Mouse (Mus musculus) MEL (cell line): ENCODE measurements around the gene Ak5. TPM values are rescaled to one million over a fixed set of nuclear protein-coding genes. Genes with fewer than 3 reads are reported as not detected.
A peak's percentile ranks its signal among the peaks of the same experiment; 100 is the strongest.

Experiments
- DNase-seq: peaks from one replicate; pipeline ENCODE4 v3.0.0; 2011; ENCODE audit warnings: low read depth, low spot score
- H3K27ac ChIP-seq: 2 replicates; pipeline ENCODE4 v1.5.1; 2012; ENCODE audit warnings: low read depth, mild to moderate bottlenecking, control low read depth, low read length, moderate library complexity; ENCODE audit not compliant: control insufficient read depth
- H3K27me3 ChIP-seq, 2 experiments: fragments of 150-350 bp in 1 of 2; sonication (generic) in 1 of 2; 2 replicates each; pipeline ENCODE4 v1.6.1; 2012; ENCODE audit warnings: low read length in 2 of 2, mild to moderate bottlenecking in 2 of 2, improper control_type of control experiment in 1 of 2, moderate library complexity in 1 of 2; ENCODE audit not compliant: insufficient read depth in 2 of 2, control insufficient read depth in 1 of 2
- H3K36me3 ChIP-seq, 2 experiments: 2 replicates each; pipeline ENCODE4 v1.6.1; 2012 to 2014; ENCODE audit warnings: low read length in 2 of 2, improper control_type of control experiment in 1 of 2, inconsistent platforms in 1 of 2, mild to moderate bottlenecking in 1 of 2; ENCODE audit not compliant: insufficient read depth in 2 of 2, control insufficient read depth in 1 of 2
- H3K4me1 ChIP-seq, 2 experiments: fragments of 150-350 bp in 1 of 2; sonication (generic) in 1 of 2; 2 replicates each; pipeline ENCODE4 v1.6.1; 2012; ENCODE audit warnings: low read length in 2 of 2, improper control_type of control experiment in 1 of 2, mild to moderate bottlenecking in 1 of 2; ENCODE audit not compliant: insufficient read depth in 2 of 2, control insufficient read depth in 1 of 2
- H3K4me3 ChIP-seq, 2 experiments: fragments of 150-350 bp in 1 of 2; sonication (generic) in 1 of 2; 2 replicates each; pipeline ENCODE4 v1.5.1; 2012; ENCODE audit warnings: low read depth in 2 of 2, low read length in 2 of 2, mild to moderate bottlenecking in 2 of 2, moderate library complexity in 2 of 2, control low read depth in 1 of 2, improper control_type of control experiment in 1 of 2; ENCODE audit not compliant: control insufficient read depth in 1 of 2, insufficient read depth in 1 of 2
- H3K79me2 ChIP-seq: 2 replicates; pipeline ENCODE4 v1.6.1; 2012; ENCODE audit warnings: mild to moderate bottlenecking, low read length, moderate library complexity; ENCODE audit not compliant: control insufficient read depth, poor library complexity, insufficient read depth
- H3K9ac ChIP-seq: 2 replicates; pipeline ENCODE4 v1.6.1; 2012; ENCODE audit warnings: low read depth, mild to moderate bottlenecking, control low read depth, low read length, moderate library complexity; ENCODE audit not compliant: control insufficient read depth, poor library complexity, severe bottlenecking
- H3K9me3 ChIP-seq: fragments of 150-350 bp; sonication (generic); replicated peaks from 2 replicates; pipeline ENCODE4 v1.6.1; 2012; ENCODE audit warnings: mild to moderate bottlenecking, low read length, improper control_type of control experiment, moderate library complexity; ENCODE audit not compliant: insufficient read depth
- BHLHE40 ChIP-seq: IDR thresholded peaks from 2 replicates; pipeline ENCODE4 v1.6.1; 2012; ENCODE audit warnings: low read depth, mild to moderate bottlenecking, inconsistent platforms, low read length, improper control_type of control experiment, borderline replicate concordance
- CTCF ChIP-seq, 3 experiments: IDR thresholded peaks in 2 of 3; conservative IDR thresholded peaks in 1 of 3; 2 replicates each; pipeline ENCODE4 v1.5.1; 2011 to 2012; ENCODE audit warnings: low read length in 3 of 3, low read depth in 2 of 3, mild to moderate bottlenecking in 2 of 3, improper control_type of control experiment in 1 of 3, inconsistent platforms in 1 of 3, mixed read lengths in 1 of 3, moderate library complexity in 1 of 3; ENCODE audit not compliant: control insufficient read depth in 1 of 3, insufficient read depth in 1 of 3, poor library complexity in 1 of 3, severe bottlenecking in 1 of 3
- E2F4 ChIP-seq: IDR thresholded peaks from 2 replicates; pipeline ENCODE4 v1.6.1; 2011; ENCODE audit warnings: low read depth, low read length, improper control_type of control experiment, borderline replicate concordance
- ETS1 ChIP-seq: IDR thresholded peaks from 2 replicates; pipeline ENCODE4 v1.6.1; 2012; ENCODE audit warnings: low read depth, mild to moderate bottlenecking, inconsistent platforms, low read length, improper control_type of control experiment, moderate library complexity
- GATA1 ChIP-seq: IDR thresholded peaks from 2 replicates; pipeline ENCODE4 v1.6.1; 2011; ENCODE audit warnings: low read depth, low read length, improper control_type of control experiment
- JUND ChIP-seq: IDR thresholded peaks from 2 replicates; pipeline ENCODE4 v1.6.1; 2011; ENCODE audit warnings: low read depth, mild to moderate bottlenecking, improper control_type of control experiment, low read length
- KAT2A ChIP-seq: conservative IDR thresholded peaks from 2 replicates; pipeline ENCODE4 v1.6.1; 2012; ENCODE audit warnings: low read depth, low read length, improper control_type of control experiment, inconsistent platforms
- MAX ChIP-seq: IDR thresholded peaks from 2 replicates; pipeline ENCODE4 v1.6.1; 2011; ENCODE audit warnings: low read length, improper control_type of control experiment
- MXI1 ChIP-seq: IDR thresholded peaks from 2 replicates; pipeline ENCODE4 v1.6.1; 2011; ENCODE audit warnings: mild to moderate bottlenecking, low read depth, low read length, improper control_type of control experiment
- NELFE ChIP-seq: IDR thresholded peaks from 2 replicates; pipeline ENCODE4 v1.6.1; 2011; ENCODE audit warnings: low read depth, low read length, improper control_type of control experiment
- NRF1 ChIP-seq: IDR thresholded peaks from 2 replicates; pipeline ENCODE4 v1.6.1; 2014; ENCODE audit warnings: low read depth, mild to moderate bottlenecking, inconsistent platforms, low read length, improper control_type of control experiment, moderate library complexity; ENCODE audit not compliant: poor library complexity, insufficient read depth, severe bottlenecking
- POLR2A ChIP-seq, 2 experiments: IDR thresholded peaks; 2 replicates each; pipeline ENCODE4 v1.6.1; 2011 to 2012; ENCODE audit warnings: low read length in 2 of 2, mild to moderate bottlenecking in 2 of 2, control low read depth in 1 of 2, improper control_type of control experiment in 1 of 2, low read depth in 1 of 2, moderate library complexity in 1 of 2; ENCODE audit not compliant: control insufficient read depth in 1 of 2, insufficient read depth in 1 of 2, poor library complexity in 1 of 2
- POLR2AphosphoS2 ChIP-seq: IDR thresholded peaks from 2 replicates; pipeline ENCODE4 v1.6.1; 2011; ENCODE audit warnings: low read length, improper control_type of control experiment
- POLR2AphosphoS5 ChIP-seq: IDR thresholded peaks from 2 replicates; pipeline ENCODE4 v1.6.1; 2012; ENCODE audit warnings: low read depth, borderline replicate concordance, mild to moderate bottlenecking, inconsistent platforms, low read length, moderate library complexity, mixed read lengths
- RCOR1 ChIP-seq: IDR thresholded peaks from 2 replicates; pipeline ENCODE4 v1.6.1; 2012; ENCODE audit warnings: low read depth, mild to moderate bottlenecking, inconsistent platforms, low read length, improper control_type of control experiment
- SMC3 ChIP-seq: IDR thresholded peaks from 2 replicates; pipeline ENCODE4 v1.6.1; 2011; ENCODE audit warnings: low read depth, low read length, improper control_type of control experiment
- TBP ChIP-seq: IDR thresholded peaks from 2 replicates; pipeline ENCODE4 v1.8.0; 2011; ENCODE audit warnings: low read depth, low read length, improper control_type of control experiment
- TCF12 ChIP-seq: IDR thresholded peaks from 2 replicates; pipeline ENCODE4 v1.6.1; 2014; ENCODE audit warnings: low read depth, mild to moderate bottlenecking, inconsistent platforms, low read length, improper control_type of control experiment, moderate library complexity
- UBTF ChIP-seq: IDR thresholded peaks from 2 replicates; pipeline ENCODE4 v1.6.1; 2012; ENCODE audit warnings: low read depth, mild to moderate bottlenecking, inconsistent platforms, low read length, improper control_type of control experiment, moderate library complexity, borderline replicate concordance; ENCODE audit not compliant: insufficient read depth
- USF2 ChIP-seq, 2 experiments: IDR thresholded peaks; 2 replicates each; pipeline ENCODE4 v1.6.1; 2011 to 2012; ENCODE audit warnings: improper control_type of control experiment in 2 of 2, low read length in 2 of 2, borderline replicate concordance in 1 of 2, inconsistent platforms in 1 of 2, low read depth in 1 of 2, mild to moderate bottlenecking in 1 of 2; ENCODE audit not compliant: insufficient read depth in 1 of 2
- ZNF384 ChIP-seq: IDR thresholded peaks from 2 replicates; pipeline ENCODE4 v1.6.1; 2012; ENCODE audit warnings: low read depth, mild to moderate bottlenecking, inconsistent platforms, low read length, improper control_type of control experiment
- polyA plus RNA-seq, 2 experiments: library from polyadenylated mRNA; stranded (reverse) in 1 of 2; unstranded in 1 of 2; fragments of >175 nt in 1 of 2; fragments of >200 nt in 1 of 2; gene quantifications; 2 replicates each; pipeline versions ENCODE4 v1.2.1 to v1.2.4; 2012; ENCODE audit warnings: low replicate concordance in 2 of 2, low read depth in 1 of 2; ENCODE audit not compliant: insufficient read length in 2 of 2, insufficient read depth in 1 of 2, missing spikeins in 1 of 2
- total RNA-seq: library from RNA; depleted of rRNA; stranded (reverse); fragments of 300-350 nt; gene quantifications from 2 replicates; pipeline ENCODE4 v1.2.3, GENCODE M21; 2012

The Ak5 gene
- total and polyA plus RNA-seq, 3 experiments, result 0.06 to 0.31 TPM; not detected in 1

DNA sequence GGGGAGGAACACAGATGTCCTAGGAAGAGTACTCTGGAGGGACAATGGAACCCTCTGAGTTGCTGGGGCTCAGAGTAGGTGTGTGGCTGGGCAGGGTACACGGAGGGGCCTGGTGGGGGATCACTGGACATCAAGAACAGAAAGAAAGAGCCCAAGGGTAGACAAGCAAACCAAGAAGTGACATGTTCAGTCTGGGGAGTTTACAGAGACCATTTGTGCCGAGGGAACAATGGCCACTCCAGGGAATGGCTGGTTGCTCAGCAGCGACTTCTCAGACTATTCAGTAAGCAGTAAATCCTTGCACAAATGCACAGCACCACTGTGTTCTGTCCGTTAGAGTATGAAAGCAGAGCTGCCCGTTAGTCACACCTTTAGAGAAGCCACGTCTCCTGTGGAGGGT lies 152.2 kb downstream of the Ak5 start:
- no peak overlapping the region for H3K4me3 ChIP-seq
- H3K27ac ChIP-seq, result no peak overlapping the region
- H3K79me2 ChIP-seq, result no peaks in the 10 kb centered on the region
- TF ChIP-seq GATA1 (no peak), SMC3 (no peak), TCF12 (no peak), USF2 (IDR thresholded peaks at IDR 0.05; ENCODE audit: borderline replicate concordance in 1 of 2, insufficient read depth in 1 of 2, low read depth in 1 of 2, low read length in 2 of 2) (no peak), TBP (no peak), KAT2A (no peak), POLR2AphosphoS2 (no peak), NELFE (no peak), UBTF (no peak), E2F4 (no peak), ZNF384 (no peak), NRF1 (no peak), RCOR1 (no peak), BHLHE40 (no peak), CTCF (IDR thresholded peaks at IDR 0.05 in 2 of 3, conservative IDR thresholded peaks at IDR 0.05 in 1 of 3; ENCODE audit: control insufficient read depth in 1 of 3, insufficient read depth in 1 of 3, low read depth in 2 of 3, low read length in 3 of 3, poor library complexity in 1 of 3, severe bottlenecking in 1 of 3) (no peak)
- H3K9me3 ChIP-seq, result no peaks in the 10 kb centered on the region
- H3K4me1 ChIP-seq, result peaks cover 0 to 3% of the 10 kb centered on the region in 2 experiments; a peak in 3 of 4 replicates
- no peak overlapping the region for H3K9ac ChIP-seq
- H3K36me3 ChIP-seq, result no peaks in the 10 kb centered on the region
- no peak for DNase-seq
- no peaks in the 10 kb centered on the region for H3K27me3 ChIP-seq

DNA sequence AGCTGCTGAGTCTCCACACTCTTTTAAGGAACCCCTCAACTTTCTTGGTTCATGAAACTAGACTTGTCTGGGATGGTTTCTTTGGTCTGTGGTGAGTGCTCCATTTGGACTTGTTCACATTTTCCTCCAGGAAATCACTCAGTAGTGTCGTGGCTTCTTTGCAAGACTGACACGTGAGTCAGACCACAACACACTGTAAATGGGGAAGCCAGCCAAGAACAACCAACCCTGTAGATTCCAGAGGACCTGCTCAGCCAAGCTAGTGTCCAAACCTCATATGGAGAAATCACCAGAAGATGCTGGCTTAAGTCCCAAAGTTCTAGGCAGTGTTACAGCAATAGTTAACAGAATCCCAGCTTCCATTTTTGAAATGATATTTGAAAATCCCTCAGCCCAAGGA lies 155.6 kb downstream of the Ak5 start:
- TF ChIP-seq POLR2AphosphoS5, result no peak
- no peak for TF ChIP-seq POLR2A (IDR thresholded peaks at IDR 0.05; ENCODE audit: control insufficient read depth in 1 of 2, insufficient read depth in 1 of 2, low read depth in 1 of 2, low read length in 2 of 2, poor library complexity in 1 of 2)
- peak; percentile 80; the same call in 1 of the 2 replicates for TF ChIP-seq BHLHE40
- TF ChIP-seq MAX, result no peak
- no peak for TF ChIP-seq ETS1
- no peak for TF ChIP-seq JUND
- no peak for TF ChIP-seq TCF12
- TF ChIP-seq MXI1, result no peak
- Histone ChIP-seq H3K4me1 (peaks cover 8 to 9% of the 10 kb centered on the region in 2 experiments), H3K79me2 (no peaks in the 10 kb centered on the region)

More for the DNA sequence above, 155.6 kb downstream of the Ak5 start:
- no peak overlapping the region for H3K4me3 ChIP-seq
- H3K27ac ChIP-seq, result no peak overlapping the region
- DNase-seq, result peak; percentile 29
- H3K27me3 ChIP-seq, result no peaks in the 10 kb centered on the region
- no peaks in the 10 kb centered on the region for H3K9me3 ChIP-seq
- no peak overlapping the region for H3K9ac ChIP-seq
- no peaks in the 10 kb centered on the region for H3K36me3 ChIP-seq
